Mouse (Mus musculus) hindbrain, embryonic 11.5 days (tissue): ENCODE data around the gene Amn1. TPM values are rescaled to one million over a fixed set of nuclear protein-coding genes. Genes with fewer than 3 reads are reported as not detected.
A peak's percentile ranks its signal among the peaks of the same experiment; 100 is the strongest.
"Not testable (repeated sequence)": the region's sequence is repeated elsewhere in the genome, so short reads cannot be mapped to it uniquely, and the experiment has no call there.

ENCODE experiments used
- ATAC-seq: fragments of 200-750 bp; cut with Nextera tagmentation; 2 replicates; pipeline ENCODE4 v1.8.0; 2017; ENCODE audit warnings: mild to moderate bottlenecking, moderate TSS enrichment, moderate library complexity; ENCODE audit not compliant: low FRiP score
- DNase-seq: peaks from one replicate; pipeline ENCODE4 v3.0.0-alpha.2; 2015; ENCODE audit warnings: low spot score
- H3K27ac ChIP-seq: fragments of 300-500 bp; sonication (generic); 2 replicates; pipeline ENCODE4 v1.5.1; 2014; ENCODE audit warnings: mild to moderate bottlenecking, low read depth, low read length
- H3K27me3 ChIP-seq: fragments of 300-500 bp; sonication (generic); 2 replicates; pipeline ENCODE4 v1.6.1; 2014; ENCODE audit warnings: mild to moderate bottlenecking, low read length, moderate library complexity, mixed read lengths; ENCODE audit not compliant: control insufficient read depth, insufficient read depth
- H3K36me3 ChIP-seq: fragments of 300-500 bp; sonication (generic); 2 replicates; pipeline ENCODE4 v1.6.1; 2014; ENCODE audit warnings: mild to moderate bottlenecking, low read length, moderate library complexity, mixed read lengths; ENCODE audit not compliant: control insufficient read depth, insufficient read depth
- H3K4me1 ChIP-seq: fragments of 300-500 bp; sonication (generic); replicated peaks from 2 replicates; pipeline ENCODE4 v1.6.1; 2014; ENCODE audit warnings: low read length, mixed read lengths; ENCODE audit not compliant: control insufficient read depth, insufficient read depth
- H3K4me2 ChIP-seq: fragments of 300-500 bp; sonication (generic); replicated peaks from 2 replicates; pipeline ENCODE4 v1.6.1; 2014; ENCODE audit warnings: mild to moderate bottlenecking, low read depth, low read length
- H3K4me3 ChIP-seq: fragments of 300-500 bp; sonication (generic); 2 replicates; pipeline ENCODE4 v1.5.1; 2014; ENCODE audit warnings: low read depth, low read length
- H3K9ac ChIP-seq: fragments of 300-500 bp; sonication (generic); 2 replicates; pipeline ENCODE4 v1.6.1; 2014; ENCODE audit warnings: low read depth, low read length
- H3K9me3 ChIP-seq: fragments of 300-500 bp; sonication (generic); 2 replicates; pipeline ENCODE4 v1.6.1; 2016; ENCODE audit warnings: low read length; ENCODE audit not compliant: control insufficient read depth
- WGBS: fragments of 180-500 bp; shearing (Covaris S2); extraction: QIAGEN DNeasy Blood & Tissue Kit; methylation state at CpG from one replicate; pipeline ENCODE4 v1.1.7; 2014; 5-methylcytosine and 5-hydroxymethylcytosine counted together
- polyA plus RNA-seq: library from polyadenylated mRNA; unstranded; fragments of >200 nt; fragmentation: Nextera tagmentation; extraction: Ambion mirVana; gene quantifications from 2 replicates; pipeline ENCODE4 v1.2.1, GENCODE M21; 2014

The Amn1 gene
- polyA plus RNA-seq, 1 experiment from 2014 or later: 71.1 TPM

- H3K27me3 ChIP-seq: no peaks in the 10 kb centered on the region
- no peak for DNase-seq
- ATAC-seq: no peak
- H3K36me3 ChIP-seq: no peaks in the 10 kb centered on the region
- H3K4me1 ChIP-seq: no peaks in the 10 kb centered on the region; the same call in 1 of the 2 replicates
- 96% methylated on average over 16 of the region's 16 CpGs for WGBS
- no peak overlapping the region for H3K9ac ChIP-seq
- H3K4me3 ChIP-seq: no peak overlapping the region
- peak overlapping the region; percentile 48; the same call in 1 of the 2 replicates for H3K4me2 ChIP-seq
- H3K9me3 ChIP-seq: no peaks in the 10 kb centered on the region
- no peak overlapping the region for H3K27ac ChIP-seq
These were observed 919 bp upstream of the Amn1 start for GRCm38 (mm10) chr6:149189340-149189922.

- Histone ChIP-seq H3K27ac (peak overlapping the region; percentile 93), H3K9ac (peak overlapping the region; percentile 98; the same call in 1 of the 2 replicates), H3K4me2 (peak overlapping the region; percentile 48), H3K9me3 (no peaks in the 10 kb centered on the region), H3K4me1 (no peaks in the 10 kb centered on the region; the same call in 1 of the 2 replicates), H3K4me3 (peak overlapping the region; percentile 80), H3K36me3 (no peaks in the 10 kb centered on the region), H3K27me3 (no peaks in the 10 kb centered on the region)
- WGBS: 44% methylated on average over 8 of the region's 8 CpGs
- ATAC-seq: no peak
- no peak for DNase-seq
These were observed 379 bp upstream of the Amn1 start for GRCm38 (mm10) chr6:149188925-149189257.

- WGBS: 86% methylated on average over 1 of the region's 1 CpGs
- no peak overlapping the region for H3K27ac ChIP-seq
- ATAC-seq (no peak), DNase-seq (no peak)
- no peaks in the 10 kb centered on the region for H3K27me3 ChIP-seq
- peak overlapping the region; percentile 98 for H3K9ac ChIP-seq
- peak overlapping the region; percentile 80 for H3K4me3 ChIP-seq
- no peaks in the 10 kb centered on the region; the same call in 1 of the 2 replicates for H3K4me1 ChIP-seq
- no peaks in the 10 kb centered on the region for H3K9me3 ChIP-seq
- H3K36me3 ChIP-seq: 0 out of 2 replicates have a peak, but pooled peaks cover 1% of the 10 kb centered on the region
- peak overlapping the region; percentile 56 for H3K4me2 ChIP-seq
These were observed 1.1 kb downstream of the Amn1 start for GRCm38 (mm10) chr6:149187371-149187770.

- Histone ChIP-seq H3K27me3 (no peaks in the 10 kb centered on the region), H3K4me3 (no peak overlapping the region), H3K4me1 (no peaks in the 10 kb centered on the region; the same call in 1 of the 2 replicates), H3K4me2 (no peak overlapping the region), H3K36me3 (peaks cover 4% of the 10 kb centered on the region), H3K9ac (no peak overlapping the region), H3K27ac (no peak overlapping the region), H3K9me3 (no peaks in the 10 kb centered on the region)
- ATAC-seq: no peak
- no peak for DNase-seq
- WGBS: 95% methylated on average over 1 of the region's 1 CpGs
These were observed 4.5 kb downstream of the Amn1 start for GRCm38 (mm10) chr6:149184007-149184406.

GRCm38 (mm10) chr6:149179064-149179463, 9.4 kb downstream of the Amn1 start:
- DNase-seq (no peak), ATAC-seq (no peak)
- H3K27me3 ChIP-seq: no peaks in the 10 kb centered on the region
- H3K9ac ChIP-seq: no peak overlapping the region
- no peak overlapping the region for H3K27ac ChIP-seq
- H3K36me3 ChIP-seq: peaks cover 14% of the 10 kb centered on the region
- no peak overlapping the region for H3K4me2 ChIP-seq
- no peak overlapping the region for H3K4me3 ChIP-seq
- H3K9me3 ChIP-seq: peaks cover 3% of the 10 kb centered on the region
- H3K4me1 ChIP-seq: no peaks in the 10 kb centered on the region

- Histone ChIP-seq H3K36me3 (peaks cover 11% of the 10 kb centered on the region), H3K4me3 (no peak overlapping the region), H3K9me3 (peaks cover 3% of the 10 kb centered on the region), H3K27ac (no peak overlapping the region), H3K9ac (no peak overlapping the region), H3K4me1 (no peaks in the 10 kb centered on the region), H3K4me2 (no peak overlapping the region), H3K27me3 (no peaks in the 10 kb centered on the region)
- 98% methylated on average over 3 of the region's 3 CpGs for WGBS
- no peak for ATAC-seq
- DNase-seq: no peak
These were observed 13.5 kb downstream of the Amn1 start for GRCm38 (mm10) chr6:149174932-149175570.

DNA sequence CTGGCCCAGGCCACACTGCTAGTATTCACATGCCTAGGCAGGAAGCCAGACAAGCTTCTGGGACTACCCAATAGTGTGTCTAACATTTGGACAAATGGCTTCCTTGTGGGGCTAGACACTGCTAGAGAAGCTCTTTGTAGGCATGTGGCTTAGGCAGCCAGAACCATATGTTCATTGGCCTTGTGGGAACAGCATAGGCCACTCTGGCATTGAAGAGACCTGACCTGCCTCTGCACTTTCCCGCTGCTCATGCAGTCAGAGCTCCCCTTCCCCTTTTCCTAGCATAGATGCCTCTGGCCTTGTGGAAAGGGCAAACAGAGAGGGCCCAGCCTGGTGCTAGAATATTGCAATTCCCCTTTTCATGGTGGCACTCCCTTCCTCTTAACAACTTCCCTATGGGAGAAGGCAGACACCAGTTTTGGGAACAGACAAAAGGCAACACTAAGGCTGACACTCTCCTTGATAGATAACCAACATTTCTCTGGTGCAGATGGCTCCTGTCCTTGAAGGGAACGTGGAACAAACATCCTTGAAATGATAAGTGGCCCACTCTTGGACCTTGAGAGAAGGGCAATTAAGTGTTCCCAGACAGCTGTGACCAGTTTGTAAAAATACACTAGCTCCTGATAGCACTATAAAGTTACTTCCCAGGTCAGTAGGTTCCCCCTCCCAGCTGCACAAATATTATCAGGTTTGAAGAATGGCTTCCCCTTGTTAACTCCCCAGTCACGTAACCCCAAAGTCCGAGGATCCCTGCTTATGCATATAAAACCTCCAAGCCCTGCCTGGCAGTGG, 14.5 kb downstream of the Amn1 start:
- H3K27me3 ChIP-seq: no peaks in the 10 kb centered on the region
- no peak overlapping the region for H3K4me3 ChIP-seq
- DNase-seq: no peak
- no peak for ATAC-seq
- no peaks in the 10 kb centered on the region for H3K4me1 ChIP-seq
- no peak overlapping the region for H3K27ac ChIP-seq
- H3K9ac ChIP-seq: no peak overlapping the region
- peaks cover 3% of the 10 kb centered on the region for H3K9me3 ChIP-seq
- H3K4me2 ChIP-seq: no peak overlapping the region
- WGBS: 75% methylated on average over 4 of the region's 4 CpGs
- H3K36me3 ChIP-seq: peaks cover 11% of the 10 kb centered on the region

DNA sequence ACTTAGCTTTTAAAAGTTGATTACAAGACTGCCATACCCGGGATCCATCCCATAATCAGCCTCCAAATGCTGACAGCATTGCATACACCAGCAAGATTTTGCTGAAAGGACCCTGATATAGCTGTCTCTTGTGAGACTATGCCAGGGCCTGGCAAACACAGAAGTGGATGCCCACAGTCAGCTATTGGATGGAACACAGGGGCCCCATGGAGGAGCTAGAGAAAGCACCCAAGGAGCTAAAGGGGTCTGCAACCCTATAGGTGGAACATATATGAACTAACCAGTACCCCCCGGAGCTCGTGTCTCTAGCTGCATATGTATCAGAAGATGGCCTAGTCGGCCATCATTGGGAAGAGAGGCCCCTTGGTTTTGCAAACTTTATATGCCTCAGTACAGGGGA, 18.5 kb downstream of the Amn1 start:
- not testable (repeated sequence) for H3K36me3 ChIP-seq, DNase-seq, H3K27me3 ChIP-seq, H3K4me3 ChIP-seq, H3K4me2 ChIP-seq, H3K27ac ChIP-seq, H3K9ac ChIP-seq, ATAC-seq, H3K9me3 ChIP-seq, H3K4me1 ChIP-seq
- WGBS: 83% methylated on average over 4 of the region's 4 CpGs
